Mouse (Mus musculus) gonadal fat pad, adult 2 months (tissue): ENCODE data around the gene Csf2rb2. TPM values are rescaled to one million over a fixed set of nuclear protein-coding genes. Genes with fewer than 3 reads are reported as not detected.
"Not testable (repeated sequence)": the region's sequence is repeated elsewhere in the genome, so short reads cannot be mapped to it uniquely, and the experiment has no call there.

Experiments used
- DNase-seq: peaks from one replicate; pipeline ENCODE4 v3.0.0-alpha.2; 2012; ENCODE audit warnings: low read depth
- polyA plus RNA-seq: library from polyadenylated mRNA; depleted of rRNA; stranded (reverse); fragments of >200 nt; gene quantifications from 2 replicates; pipeline ENCODE4 v1.2.3, GENCODE M21; 2012

Csf2rb2 gene
- polyA plus RNA-seq, 1 experiment: 5.7 TPM

DNA sequence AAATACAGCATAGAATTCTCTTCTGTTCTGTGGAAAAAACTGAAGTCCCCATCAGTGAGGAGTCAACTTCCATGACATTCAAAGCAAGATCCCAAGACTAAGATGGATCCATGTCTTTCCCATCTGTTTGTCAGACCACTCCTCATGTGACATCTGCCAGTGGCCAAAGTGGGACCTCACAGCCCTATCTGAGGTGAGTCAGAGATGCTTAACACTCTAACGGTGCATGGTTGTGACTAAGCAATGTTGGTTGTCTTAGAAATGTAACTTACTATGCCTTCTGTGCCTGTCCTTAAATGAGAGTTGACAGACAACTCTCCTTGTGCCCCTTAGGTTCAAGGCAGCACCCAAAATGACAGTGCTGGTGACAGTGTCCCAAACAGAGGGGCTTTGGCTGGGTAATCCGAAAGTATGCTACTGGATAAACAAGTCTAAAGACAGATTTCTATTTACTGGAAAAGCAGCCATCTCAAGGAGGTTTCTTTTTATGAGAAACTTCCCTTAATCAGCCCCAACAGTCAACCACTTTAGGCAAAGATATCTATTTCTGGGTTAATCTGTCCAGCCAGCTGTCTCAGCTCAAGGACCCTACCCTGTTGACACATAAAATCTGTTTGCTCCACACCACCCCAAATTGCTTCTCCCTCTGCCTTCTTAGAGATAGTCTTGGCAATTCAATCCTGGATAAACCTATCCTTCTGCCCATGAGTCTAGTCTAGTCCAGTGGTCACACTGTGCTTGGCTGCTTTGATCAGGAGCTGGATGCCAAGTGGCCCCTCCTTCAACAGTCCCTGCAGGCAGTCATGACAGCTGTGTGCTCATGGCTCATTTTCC lies 13.0 kb upstream of the Csf2rb2 start:
- DNase-seq: not testable (repeated sequence)

GRCm38 (mm10) chr15:78313659-78314058 lies 8.1 kb upstream of the Csf2rb2 start:
- DNase-seq: not testable (repeated sequence)

GRCm38 (mm10) chr15:78312421-78313233 lies 7.1 kb upstream of the Csf2rb2 start:
- not testable (repeated sequence) for DNase-seq

GRCm38 (mm10) chr15:78310971-78311370 lies 5.5 kb upstream of the Csf2rb2 start:
- no peak for DNase-seq

DNA sequence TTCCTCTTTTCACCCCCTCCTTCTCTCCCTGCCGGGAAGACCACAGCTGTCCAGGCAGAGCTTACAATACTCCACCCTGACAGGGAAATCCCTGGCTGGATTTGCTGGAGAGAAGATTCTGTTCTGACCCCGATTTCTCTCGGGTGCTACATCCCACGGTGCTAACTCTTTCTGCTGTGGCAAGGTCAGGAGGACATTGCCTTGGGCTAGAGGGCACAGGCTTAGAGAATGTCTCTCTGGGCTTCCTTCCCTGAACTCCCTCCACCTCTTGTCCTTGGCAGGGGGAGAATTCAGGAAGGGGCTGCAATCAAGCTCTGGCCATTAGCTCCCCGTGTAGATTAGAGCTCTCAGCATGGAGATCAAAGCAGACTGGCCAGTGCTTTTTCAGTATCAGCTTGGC lies 4.3 kb upstream of the Csf2rb2 start:
- DNase-seq: no peak

DNA sequence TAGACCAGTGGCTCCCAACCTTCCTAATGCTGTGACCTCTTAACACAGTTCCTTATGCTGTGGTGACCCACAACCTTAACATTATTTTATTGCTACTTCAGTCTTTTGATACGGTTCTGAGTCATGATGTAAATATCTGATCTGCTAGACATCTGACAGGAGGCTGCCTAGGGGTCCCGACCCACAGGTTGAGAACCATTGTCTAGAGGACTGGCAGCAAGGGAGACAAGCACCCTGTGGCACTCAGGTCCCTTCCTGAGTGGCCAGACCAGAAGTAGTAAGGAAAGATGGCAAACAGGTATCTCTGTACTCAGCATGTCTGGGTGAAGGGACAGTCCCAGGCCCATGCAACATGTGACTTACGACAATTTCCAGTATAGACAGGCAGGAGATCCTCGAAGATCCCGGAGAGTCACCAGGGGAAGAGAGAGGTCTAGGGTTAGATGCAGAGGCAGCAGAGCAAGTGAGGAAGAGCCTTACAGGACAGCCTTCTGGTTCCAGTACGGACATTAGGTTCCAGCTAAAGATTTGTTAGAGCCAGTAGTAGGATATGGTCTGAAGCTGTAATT lies 1.8 kb downstream of the Csf2rb2 start:
- no peak for DNase-seq

DNA sequence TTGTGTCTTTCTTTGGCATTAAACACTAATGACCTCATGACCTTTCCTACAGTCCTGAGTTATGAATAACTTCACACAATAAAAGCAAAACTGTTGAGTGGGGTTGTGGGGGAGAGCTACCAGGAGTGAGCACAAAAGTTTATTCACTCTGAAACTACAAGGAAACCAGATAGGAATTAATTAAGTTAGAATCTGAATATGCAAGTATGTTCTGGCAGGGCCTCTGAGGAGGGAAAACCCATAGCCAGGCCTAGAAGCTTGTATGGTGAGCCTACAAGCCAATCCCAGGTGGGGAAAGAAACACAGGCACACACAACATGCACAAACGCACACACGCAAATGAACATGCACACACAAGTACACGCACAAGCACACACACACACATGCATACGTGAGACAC lies 2.8 kb downstream of the Csf2rb2 start:
- DNase-seq: no peak

DNA sequence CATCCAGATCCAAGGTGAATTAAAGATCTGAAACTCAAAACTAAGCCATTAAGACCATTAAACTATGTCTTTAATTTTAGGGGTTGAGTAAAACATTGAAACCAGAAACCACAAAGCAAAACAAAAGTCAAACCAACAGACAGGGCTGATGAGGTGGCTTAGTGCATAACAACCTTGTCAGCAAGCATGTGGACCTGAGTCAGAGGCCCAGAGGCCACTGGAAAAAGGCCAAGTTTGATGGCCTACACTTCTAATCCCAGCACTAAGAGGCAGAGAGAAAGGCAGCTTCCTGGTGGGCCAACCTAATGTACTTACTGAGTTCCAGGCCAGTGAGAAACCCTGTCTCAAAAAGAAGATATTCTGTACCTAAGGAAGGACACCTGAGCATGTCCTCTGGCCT lies 4.7 kb downstream of the Csf2rb2 start:
- DNase-seq: no peak

- DNase-seq: no peak
Observed at GRCm38 (mm10) chr15:78299641-78300040, 5.9 kb downstream of the Csf2rb2 start.

DNA sequence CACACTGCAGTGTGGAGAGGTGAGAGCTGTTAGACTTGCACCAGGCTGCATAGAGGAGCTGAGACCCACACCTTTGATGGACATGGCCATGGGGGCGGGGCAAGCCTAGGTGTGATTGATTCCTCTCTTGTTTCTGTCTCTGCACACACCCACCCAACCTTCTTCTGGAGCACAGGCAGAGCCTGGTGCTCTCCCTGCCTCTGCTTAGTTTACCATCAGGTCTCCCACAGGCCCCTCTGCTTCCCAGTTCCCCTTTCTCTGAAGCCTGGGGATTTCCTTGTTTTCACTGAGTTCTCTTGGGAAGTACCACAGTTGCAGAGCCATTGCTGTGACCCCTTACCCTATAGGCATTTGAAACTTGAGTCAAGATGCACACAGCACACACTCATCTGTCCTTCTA lies 7.0 kb downstream of the Csf2rb2 start:
- no peak for DNase-seq

- no peak for DNase-seq
Observed at GRCm38 (mm10) chr15:78293716-78294115, 11.8 kb downstream of the Csf2rb2 start.

GRCm38 (mm10) chr15:78293228-78293627 lies 12.3 kb downstream of the Csf2rb2 start:
- not testable (repeated sequence) for DNase-seq

- not testable (repeated sequence) for DNase-seq
Observed at GRCm38 (mm10) chr15:78289775-78290174, 15.7 kb downstream of the Csf2rb2 start.

DNA sequence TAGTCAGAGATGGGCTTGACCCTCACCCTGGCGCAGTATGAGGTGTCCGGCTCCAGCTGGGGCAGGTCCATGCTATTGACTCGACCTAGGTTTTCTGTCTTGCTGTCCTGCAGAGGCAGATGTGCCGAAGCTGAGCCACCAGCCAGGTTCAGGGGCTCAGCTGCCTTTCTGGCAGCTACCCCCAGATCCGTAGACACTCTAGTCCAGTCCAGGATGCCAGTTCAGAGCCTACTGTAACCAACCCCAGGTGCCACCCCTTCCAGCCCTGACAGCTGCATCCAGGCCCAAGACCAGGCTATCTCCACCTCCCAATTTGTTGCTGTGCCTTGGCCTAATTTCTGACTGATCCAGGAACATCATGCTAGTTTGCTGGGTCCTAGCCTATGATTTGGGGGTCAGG lies 17.6 kb downstream of the Csf2rb2 start:
- no peak for DNase-seq

GRCm38 (mm10) chr15:78278308-78278707 lies 27.2 kb downstream of the Csf2rb2 start:
- DNase-seq: no peak

GRCm38 (mm10) chr15:78271208-78271607 lies 34.3 kb downstream of the Csf2rb2 start:
- no peak for DNase-seq

GRCm38 (mm10) chr15:78267865-78268264 lies 37.7 kb downstream of the Csf2rb2 start:
- DNase-seq: no peak

GRCm38 (mm10) chr15:78267441-78267840 lies 38.1 kb downstream of the Csf2rb2 start:
- DNase-seq: no peak

DNA sequence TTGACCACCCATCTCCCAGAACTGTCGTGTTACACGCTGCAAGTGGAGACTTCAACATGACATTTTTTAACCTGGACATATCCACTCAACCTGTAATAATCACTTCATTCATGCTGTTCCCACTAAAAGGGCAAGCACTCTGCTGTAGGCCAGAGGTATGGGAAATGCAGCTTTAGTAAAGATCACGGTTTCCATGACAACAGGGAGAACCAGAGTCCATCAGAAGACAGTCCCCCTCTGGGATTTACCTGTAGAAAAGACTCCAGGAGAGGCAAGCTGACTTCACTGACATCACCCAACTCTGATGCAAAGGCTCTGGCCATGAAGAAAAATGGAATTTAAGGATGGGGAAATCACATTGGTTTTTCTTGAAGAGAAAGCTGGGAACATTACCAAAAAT lies 42.2 kb downstream of the Csf2rb2 start:
- DNase-seq: no peak

DNA sequence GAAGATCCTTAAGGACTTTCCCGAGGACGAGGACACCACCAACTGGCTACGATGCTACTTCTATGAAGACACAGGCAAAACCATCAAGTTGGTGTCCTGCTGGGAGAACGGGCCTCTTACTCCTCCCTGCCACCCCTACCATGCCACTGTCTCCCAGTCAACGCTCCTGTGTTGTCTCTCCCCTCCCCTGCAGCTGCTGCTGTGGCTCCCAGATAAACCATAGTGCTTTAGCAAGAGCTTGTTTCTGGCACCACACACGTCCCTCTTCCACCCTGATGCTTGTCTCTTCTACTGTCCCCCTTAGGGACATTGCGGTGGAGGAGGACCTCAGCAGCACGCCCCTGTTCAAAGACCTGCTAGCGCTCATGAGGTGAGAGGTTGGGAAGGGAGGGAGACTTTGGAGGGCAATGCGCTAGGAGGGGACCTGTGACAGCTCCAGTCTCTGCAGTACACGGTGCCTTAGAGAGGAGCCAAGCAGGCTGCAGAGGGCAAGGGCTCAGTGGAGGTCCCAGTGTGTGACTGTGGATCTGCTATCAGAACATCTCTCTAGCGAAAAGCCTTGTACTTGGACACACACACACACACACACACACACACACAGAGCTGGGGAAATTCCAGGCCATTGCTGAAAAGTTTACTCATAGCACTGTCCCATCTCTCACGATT lies 44.7 kb downstream of the Csf2rb2 start:
- DNase-seq: no peak

- no peak for DNase-seq
Observed at GRCm38 (mm10) chr15:78258246-78258865, 47.2 kb downstream of the Csf2rb2 start.
